Comparison of ENCODE assay signal across 9 mouse cellular contexts in the genomic region with DNA sequence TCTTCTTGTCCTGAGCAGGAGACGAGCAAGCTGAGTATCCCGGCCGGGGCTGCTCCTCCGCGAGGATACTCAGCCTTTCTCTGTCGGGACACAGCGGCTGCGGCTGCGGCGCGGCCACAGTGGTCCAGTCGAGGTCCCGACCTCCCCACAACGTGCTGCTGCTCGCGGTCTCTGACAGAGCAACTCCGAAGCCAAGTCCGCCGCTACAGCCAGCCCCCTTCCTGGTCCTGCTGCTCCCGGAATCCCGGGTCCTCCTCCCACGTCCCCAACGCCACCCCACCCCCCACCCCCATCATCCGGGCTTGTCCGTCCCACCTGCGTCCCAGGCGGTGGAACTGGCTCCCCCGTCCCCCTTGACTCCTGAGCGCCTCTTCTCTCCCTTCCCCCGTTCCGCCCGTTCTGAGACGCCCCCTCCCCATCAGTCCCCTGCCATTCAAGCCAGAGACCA. TPM values are rescaled to one million over a fixed set of nuclear protein-coding genes. Genes with fewer than 3 reads are reported as not detected.
DNase-seq lines count a peak whose midpoint lies in the region; ATAC-seq lines count a peak whose summit lies in the region.
"Had no signal": no experiment of that assay in that cellular context is flagged by ENCODE, and none has a peak within 500 bp of the region (broad histone marks: within the 10 kb centered on the region; RNA-seq: fewer than 3 reads in every experiment).

No protein-coding gene starts in this region.

- peak overlapping the region; percentile 64 for H3K9ac ChIP-seq in kidney, embryonic 16.5 days (replicated peaks; ENCODE audit: low read length)
- H3K9ac ChIP-seq in liver, embryonic 11.5 days (ENCODE audit: low read depth, low read length): peak overlapping the region; percentile 25; the same call in 1 of the 2 replicates

- peak overlapping the region; percentile 55 for H3K4me3 ChIP-seq in kidney, embryonic 16.5 days (ENCODE audit: low read length)
- H3K4me3 ChIP-seq in liver, embryonic 11.5 days (ENCODE audit: low read depth, low read length): peak overlapping the region; percentile 50
- H3K4me3 ChIP-seq: myocyte had no signal

- H3K36me3 ChIP-seq in kidney, embryonic 16.5 days (ENCODE audit: insufficient read depth, low read length): no peaks in the 10 kb centered on the region
- no peaks in the 10 kb centered on the region for H3K36me3 ChIP-seq in liver, embryonic 11.5 days (ENCODE audit: control insufficient read depth, insufficient read depth, low read length)

- ATAC-seq in kidney, embryonic 16.5 days (ENCODE audit: low FRiP score, low TSS enrichment): peak; percentile 57; the same call in 1 of the 2 replicates
- ATAC-seq in common myeloid progenitor, adult 5-6 weeks (replicated peaks; ENCODE audit: low read depth, poor library complexity, severe bottlenecking): peak; percentile 66
- ATAC-seq in liver, embryonic 11.5 days (replicated peaks; ENCODE audit: low FRiP score): no peak
- ATAC-seq in neutrophil, adult 5-6 weeks (ENCODE audit: extremely low read depth, insufficient number of reproducible peaks, low FRiP score, poor library complexity, severe bottlenecking): peak; percentile 30; the same call in 1 of the 2 replicates

- H3K27ac ChIP-seq in kidney, embryonic 16.5 days (ENCODE audit: low read length): no peak overlapping the region
- H3K27ac ChIP-seq in liver, embryonic 11.5 days (ENCODE audit: low read depth, low read length): no peak overlapping the region

- H3K9me3 ChIP-seq in kidney, embryonic 16.5 days (ENCODE audit: low read length): no peaks in the 10 kb centered on the region
- no peaks in the 10 kb centered on the region for H3K9me3 ChIP-seq in liver, embryonic 11.5 days (ENCODE audit: control insufficient read depth, low read length)

- 1% methylated on average over 29 of the region's 33 CpGs for WGBS in kidney, embryonic 16.5 days
- under 1% methylated on average over 33 of the region's 33 CpGs for WGBS in liver, embryonic 11.5 days

- intact Hi-C loops in heart, postnatal 14 days (cut with DNase I): no loop called here
- intact Hi-C loops in left cerebral cortex, postnatal 36 days (cut with DNase I): no loop called here

- DNase-seq in kidney, adult 8-10 months: no peak
- peak; percentile 12 to 13 for DNase-seq in heart, postnatal 14 days
- DNase-seq in liver, embryonic 11.5 days (ENCODE audit: low spot score): peak; percentile 54
- no peak for DNase-seq in left cerebral cortex, postnatal 36 days (ENCODE audit: low spot score in 2 of 2)
- no peak for DNase-seq in urinary bladder, postnatal 10 days (ENCODE audit: low spot score)

- no peaks in the 10 kb centered on the region; the same call in 1 of the 2 replicates for H3K4me1 ChIP-seq in kidney, embryonic 16.5 days (ENCODE audit: insufficient read depth, low read length)
- H3K4me1 ChIP-seq in liver, embryonic 11.5 days (replicated peaks; ENCODE audit: control insufficient read depth, insufficient read depth, low read length): no peaks in the 10 kb centered on the region; the same call in 1 of the 2 replicates

- H3K27me3 ChIP-seq in kidney, embryonic 16.5 days (ENCODE audit: insufficient read depth, low read length): peaks cover 15% of the 10 kb centered on the region
- peaks cover 26% of the 10 kb centered on the region for H3K27me3 ChIP-seq in liver, embryonic 11.5 days (replicated peaks; ENCODE audit: control insufficient read depth, insufficient read depth, low read length)

- peak overlapping the region; percentile 86 for H3K4me2 ChIP-seq in kidney, embryonic 16.5 days (replicated peaks; ENCODE audit: low read depth, low read length)
- peak overlapping the region; percentile 77 for H3K4me2 ChIP-seq in liver, embryonic 11.5 days

RNA-seq across cellular contexts. Expression of gene Pdcd2, which starts 9.4 kb away (rescaled TPM):
- polyA plus RNA-seq in kidney, embryonic 16.5 days (2015; fragmentation: Nextera tagmentation; extraction: Ambion mirVana): 44.5 and 45.4 TPM in 2 replicates
- total RNA-seq in common myeloid progenitor, adult 5-6 weeks (2017): 86.3 and 100 TPM in 2 replicates
- 10 to 100 TPM; 12.1 to 14.6 TPM for total RNA-seq in heart, postnatal 14 days (2021)
- polyA plus RNA-seq in liver, embryonic 11.5 days (2014; fragmentation: Nextera tagmentation; extraction: Ambion mirVana): 58.2 and 64.0 TPM in 2 replicates
- 43.8 and 57.3 TPM in 2 replicates for total RNA-seq in neutrophil, adult 5-6 weeks (2017)
- 10 to 100 TPM; 14.2 to 19.3 TPM for total RNA-seq in left cerebral cortex, postnatal 36 days (2021)

RNA-seq across cellular contexts. Expression of gene Prdm9, which starts 27.7 kb away (rescaled TPM):
- polyA plus RNA-seq in kidney, embryonic 16.5 days (2015; fragmentation: Nextera tagmentation; extraction: Ambion mirVana): 2.1 and 2.7 TPM in 2 replicates
- total RNA-seq in common myeloid progenitor, adult 5-6 weeks (2017): 7.1 and 7.8 TPM in 2 replicates
- 1 to 10 TPM; 2.8 to 3.0 TPM for total RNA-seq in heart, postnatal 14 days (2021)
- 0.70 and 1.1 TPM in 2 replicates for polyA plus RNA-seq in liver, embryonic 11.5 days (2014; fragmentation: Nextera tagmentation; extraction: Ambion mirVana)
- 21.0 and 22.5 TPM in 2 replicates for total RNA-seq in neutrophil, adult 5-6 weeks (2017)
- 1 to 10 TPM; 1.5 to 3.9 TPM for total RNA-seq in left cerebral cortex, postnatal 36 days (2021)

RNA-seq across cellular contexts. Expression of gene Tbp, which starts 36.8 kb away (rescaled TPM):
- polyA plus RNA-seq in kidney, embryonic 16.5 days (2015; fragmentation: Nextera tagmentation; extraction: Ambion mirVana): 52.5 and 58.1 TPM in 2 replicates
- total RNA-seq in common myeloid progenitor, adult 5-6 weeks (2017): 48.1 and 58.4 TPM in 2 replicates
- 10 to 100 TPM; 12.3 to 14.5 TPM for total RNA-seq in heart, postnatal 14 days (2021)
- 54.3 and 56.3 TPM in 2 replicates for polyA plus RNA-seq in liver, embryonic 11.5 days (2014; fragmentation: Nextera tagmentation; extraction: Ambion mirVana)
- 51.9 and 63.9 TPM in 2 replicates for total RNA-seq in neutrophil, adult 5-6 weeks (2017)
- total RNA-seq in left cerebral cortex, postnatal 36 days (2021): 10 to 100 TPM; 25.1 to 32.1 TPM

RNA-seq across cellular contexts. Expression of gene Psmb1, which starts 36.9 kb away (rescaled TPM):
- 258 and 270 TPM in 2 replicates for polyA plus RNA-seq in kidney, embryonic 16.5 days (2015; fragmentation: Nextera tagmentation; extraction: Ambion mirVana)
- total RNA-seq in common myeloid progenitor, adult 5-6 weeks (2017): 178 and 184 TPM in 2 replicates
- 100 to 1,000 TPM; 120 to 125 TPM for total RNA-seq in heart, postnatal 14 days (2021)
- polyA plus RNA-seq in liver, embryonic 11.5 days (2014; fragmentation: Nextera tagmentation; extraction: Ambion mirVana): 251 and 252 TPM in 2 replicates
- total RNA-seq in neutrophil, adult 5-6 weeks (2017): 123 and 139 TPM in 2 replicates
- total RNA-seq in left cerebral cortex, postnatal 36 days (2021): 100 to 1,000 TPM; 122 to 128 TPM

Comparison
In these comparisons a context has a peak if more than half of its experiments do, and no peak if none do; other contexts are left out.
1. DNase-seq: peak in heart, postnatal 14 days (2 of 2) and liver, embryonic 11.5 days (single experiment); none in kidney, adult 8-10 months (0 of 2), left cerebral cortex, postnatal 36 days (0 of 2) and urinary bladder, postnatal 10 days (single experiment).